Comparison of ENCODE assay signal across 12 mouse cellular contexts in the genomic region with DNA sequence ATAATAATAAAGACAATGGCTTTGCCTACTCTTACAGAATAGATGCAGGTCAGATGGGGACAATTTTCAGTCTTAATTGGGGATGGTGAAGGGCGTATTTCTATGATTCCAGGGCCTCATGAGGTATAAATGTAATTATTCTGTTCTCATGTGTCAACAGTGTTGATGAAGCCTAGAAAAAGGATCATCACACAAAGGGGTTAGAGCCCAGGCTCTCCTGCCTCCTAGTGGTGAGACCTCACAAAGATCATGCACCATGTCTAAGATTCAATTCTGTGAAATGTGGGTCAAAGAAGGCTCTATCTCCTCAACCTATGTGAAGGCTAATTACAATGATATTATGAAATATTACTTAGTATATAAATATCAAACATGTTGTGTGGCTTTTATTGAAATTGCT.
"Had no signal": no experiment of that assay in that cellular context is flagged by ENCODE, and none has a peak within 500 bp of the region (broad histone marks: within the 10 kb centered on the region; RNA-seq: fewer than 3 reads in every experiment).

No protein-coding gene starts in this region.

- H3K4me1 ChIP-seq: limb, embryonic 12.5 days; midbrain, embryonic 12.5 days; neural tube, embryonic 15.5 days had no signal

- H3K9me3 ChIP-seq: limb, embryonic 12.5 days; midbrain, embryonic 12.5 days; neural tube, embryonic 15.5 days had no signal

- H3K9ac ChIP-seq: limb, embryonic 12.5 days; liver, embryonic 14.5 days; midbrain, embryonic 12.5 days; neural tube, embryonic 15.5 days had no signal

- H3K27ac ChIP-seq: limb, embryonic 12.5 days; liver, embryonic 14.5 days; midbrain, embryonic 12.5 days; neural tube, embryonic 15.5 days had no signal

- H3K4me3 ChIP-seq: limb, embryonic 12.5 days; midbrain, embryonic 12.5 days; myocyte; neural tube, embryonic 15.5 days had no signal

- H3K27me3 ChIP-seq: limb, embryonic 12.5 days; midbrain, embryonic 12.5 days; neural tube, embryonic 15.5 days had no signal

- H3K36me3 ChIP-seq: limb, embryonic 12.5 days; midbrain, embryonic 12.5 days; neural tube, embryonic 15.5 days had no signal

- DNase-seq: kidney, postnatal 36 days; liver; lung, adult 18-20 months; right cerebral cortex, adult 18-20 months; right cerebral cortex, postnatal 25 days; thymus, adult 18-20 months; thymus, postnatal 14 days had no signal

- H3K4me2 ChIP-seq: limb, embryonic 12.5 days; midbrain, embryonic 12.5 days; neural tube, embryonic 15.5 days had no signal
